Mouse (Mus musculus) midbrain, embryonic 16.5 days (tissue): Measurements from ENCODE around the gene Ptbp1. TPM values are rescaled to one million over a fixed set of nuclear protein-coding genes. Genes with fewer than 3 reads are reported as not detected.

Experiments used
- ATAC-seq: fragments of 200-750 bp; cut with Nextera tagmentation; 2 replicates; pipeline ENCODE4 v1.8.0; 2017; ENCODE audit warnings: moderate TSS enrichment
- H3K27ac ChIP-seq: fragments of 300-500 bp; sonication (generic); 2 replicates; pipeline ENCODE4 v1.5.1; 2014; ENCODE audit warnings: mild to moderate bottlenecking, low read length, mixed read lengths
- H3K27me3 ChIP-seq: fragments of 300-500 bp; sonication (generic); 2 replicates; pipeline ENCODE4 v1.6.1; 2014; ENCODE audit warnings: low read depth, low read length, mixed read lengths; ENCODE audit not compliant: control insufficient read depth, insufficient read depth
- H3K36me3 ChIP-seq: fragments of 300-500 bp; sonication (generic); 2 replicates; pipeline ENCODE4 v1.6.1; 2014; ENCODE audit warnings: mild to moderate bottlenecking, low read length, moderate library complexity, mixed read lengths; ENCODE audit not compliant: control insufficient read depth, insufficient read depth
- H3K4me1 ChIP-seq: fragments of 300-500 bp; sonication (generic); 2 replicates; pipeline ENCODE4 v1.6.1; 2014; ENCODE audit warnings: mild to moderate bottlenecking, low read length, mixed read lengths; ENCODE audit not compliant: control insufficient read depth, insufficient read depth
- H3K4me2 ChIP-seq: fragments of 300-500 bp; sonication (generic); 2 replicates; pipeline ENCODE4 v1.6.1; 2014; ENCODE audit warnings: mild to moderate bottlenecking, low read length, mixed read lengths
- H3K4me3 ChIP-seq: fragments of 300-500 bp; sonication (generic); 2 replicates; pipeline ENCODE4 v1.5.1; 2014; ENCODE audit warnings: low read depth, mild to moderate bottlenecking, low read length, moderate library complexity, mixed read lengths
- H3K9ac ChIP-seq: fragments of 300-500 bp; sonication (generic); 2 replicates; pipeline ENCODE4 v1.6.1; 2014; ENCODE audit warnings: low read depth, low read length, mixed read lengths
- H3K9me3 ChIP-seq: fragments of 300-500 bp; sonication (generic); replicated peaks from 2 replicates; pipeline ENCODE4 v1.6.1; 2014; ENCODE audit warnings: mild to moderate bottlenecking, low read length, mixed read lengths; ENCODE audit not compliant: control insufficient read depth, poor library complexity, severe bottlenecking
- WGBS: fragments of 180-500 bp; shearing (Covaris S2); extraction: QIAGEN DNeasy Blood & Tissue Kit; methylation state at CpG from one replicate; pipeline ENCODE4 v1.1.7; 2014; 5-methylcytosine and 5-hydroxymethylcytosine counted together
- polyA plus RNA-seq: library from polyadenylated mRNA; unstranded; fragments of >200 nt; fragmentation: Nextera tagmentation; extraction: Ambion mirVana; gene quantifications from 2 replicates; pipeline ENCODE4 v1.2.1, GENCODE M21; 2015

The Ptbp1 gene
- polyA plus RNA-seq, 1 experiment from 2014 or later = 58.8 TPM

DNA sequence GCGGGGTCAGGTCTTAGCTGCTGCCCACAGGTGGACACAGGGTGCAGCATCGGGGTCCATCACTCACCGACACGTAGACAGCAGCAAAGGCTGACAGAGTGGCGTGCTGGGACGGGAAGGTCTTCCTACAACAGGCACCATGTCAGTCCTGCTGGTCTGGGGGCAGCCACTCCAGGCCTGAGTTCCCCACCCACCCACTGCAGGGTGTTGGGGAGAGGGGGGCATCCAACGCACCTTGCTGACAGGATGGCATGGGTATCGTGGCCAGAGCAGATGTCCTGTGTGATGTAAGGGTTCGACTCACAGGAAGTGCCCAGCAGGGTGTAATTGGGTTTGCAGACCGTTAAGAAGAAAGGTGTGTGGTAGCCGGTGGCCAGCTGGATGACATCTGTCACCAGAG lies 12.4 kb downstream of the Ptbp1 start:
- Histone ChIP-seq H3K9ac (no peak overlapping the region), H3K4me1 (peaks cover 17% of the 10 kb centered on the region), H3K4me3 (no peak overlapping the region), H3K4me2 (no peak overlapping the region), H3K27me3 (no peaks in the 10 kb centered on the region), H3K9me3 (no peaks in the 10 kb centered on the region), H3K36me3 (peaks cover 41% of the 10 kb centered on the region), H3K27ac (no peak overlapping the region)
- 82% methylated on average over 11 of the region's 11 CpGs for WGBS
- ATAC-seq = no peak

DNA sequence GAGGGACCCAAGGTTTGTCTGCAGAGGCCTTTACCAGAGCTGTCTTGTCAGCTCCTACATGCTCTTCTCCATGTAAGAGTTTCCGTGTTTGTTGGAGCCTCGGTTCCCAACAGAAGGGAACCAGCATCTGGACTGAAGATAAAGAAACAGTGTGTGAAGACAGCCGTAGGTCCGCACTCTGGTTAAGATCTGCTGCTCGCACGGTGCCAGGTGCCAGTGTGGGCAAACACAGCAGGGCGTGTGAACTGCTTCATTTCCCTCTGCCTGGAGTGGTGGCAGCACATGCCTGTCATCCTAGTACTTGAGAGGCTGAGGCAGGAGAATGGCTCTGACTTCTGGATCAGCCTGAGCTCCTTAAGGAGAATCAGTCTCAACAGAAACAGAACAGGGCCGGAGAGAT lies 17.6 kb downstream of the Ptbp1 start:
- H3K4me2 ChIP-seq = peak overlapping the region; percentile 97
- H3K27me3 ChIP-seq = no peaks in the 10 kb centered on the region
- peaks cover 39% of the 10 kb centered on the region for H3K4me1 ChIP-seq
- no peak for ATAC-seq
- H3K9ac ChIP-seq = no peak overlapping the region
- no peak overlapping the region for H3K27ac ChIP-seq
- no peaks in the 10 kb centered on the region for H3K9me3 ChIP-seq
- peaks cover 12% of the 10 kb centered on the region; the same call in 1 of the 2 replicates for H3K36me3 ChIP-seq
- WGBS = 92% methylated on average over 8 of the region's 8 CpGs
- H3K4me3 ChIP-seq = peak overlapping the region; percentile 50

DNA sequence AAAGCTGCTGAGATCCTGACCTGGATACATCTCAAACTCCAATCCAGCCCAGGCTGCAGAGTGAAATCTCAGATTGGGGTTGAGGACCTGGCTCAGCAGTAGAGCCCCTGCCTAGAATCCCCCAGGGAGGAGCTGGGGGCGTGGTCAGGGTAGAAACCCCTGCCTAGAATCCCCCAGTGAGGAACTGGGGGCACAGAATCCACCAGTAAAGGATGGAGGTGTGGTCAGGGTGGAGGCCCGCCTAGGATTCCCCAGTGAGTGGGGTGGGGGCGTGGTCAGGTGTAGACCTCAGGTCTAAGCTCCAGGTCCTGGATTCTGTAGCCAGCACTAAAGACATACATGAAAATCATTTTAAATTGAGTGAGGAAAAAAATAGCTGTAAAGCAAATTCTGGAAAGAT lies 18.6 kb downstream of the Ptbp1 start:
- peaks cover 36% of the 10 kb centered on the region for H3K4me1 ChIP-seq
- H3K27ac ChIP-seq = peak overlapping the region; percentile 90

DNA sequence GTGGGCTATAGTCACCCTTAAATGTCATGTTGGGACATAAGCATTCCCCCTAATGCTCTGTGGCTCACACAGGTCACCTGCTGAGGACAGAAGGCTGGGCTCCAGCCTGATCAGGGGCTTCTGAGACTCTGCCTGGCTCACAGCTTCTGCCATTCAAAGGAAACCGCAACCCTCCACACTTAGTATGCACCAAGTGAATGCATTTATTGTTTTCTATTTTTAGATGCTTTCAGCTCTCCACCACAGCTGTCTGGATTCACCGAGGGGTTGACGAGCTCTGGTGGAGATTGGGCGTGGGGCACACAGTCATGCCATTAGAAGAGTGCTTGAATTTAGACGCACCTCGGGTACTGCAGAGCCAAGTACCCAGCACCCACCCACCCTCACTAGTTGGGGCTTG lies 19.1 kb downstream of the Ptbp1 start:
- 3% methylated on average over 6 of the region's 6 CpGs for WGBS

More for the DNA sequence above, 18.6 kb downstream of the Ptbp1 start:
- 34% methylated on average over 3 of the region's 3 CpGs for WGBS
- peaks cover 6% of the 10 kb centered on the region; the same call in 1 of the 2 replicates for H3K36me3 ChIP-seq
- peak overlapping the region; percentile 50 for H3K4me3 ChIP-seq
- H3K27me3 ChIP-seq = no peaks in the 10 kb centered on the region
- H3K4me2 ChIP-seq = peak overlapping the region; percentile 97
- ATAC-seq = no peak
- H3K9ac ChIP-seq = peak overlapping the region; percentile 75
- no peaks in the 10 kb centered on the region for H3K9me3 ChIP-seq

DNA sequence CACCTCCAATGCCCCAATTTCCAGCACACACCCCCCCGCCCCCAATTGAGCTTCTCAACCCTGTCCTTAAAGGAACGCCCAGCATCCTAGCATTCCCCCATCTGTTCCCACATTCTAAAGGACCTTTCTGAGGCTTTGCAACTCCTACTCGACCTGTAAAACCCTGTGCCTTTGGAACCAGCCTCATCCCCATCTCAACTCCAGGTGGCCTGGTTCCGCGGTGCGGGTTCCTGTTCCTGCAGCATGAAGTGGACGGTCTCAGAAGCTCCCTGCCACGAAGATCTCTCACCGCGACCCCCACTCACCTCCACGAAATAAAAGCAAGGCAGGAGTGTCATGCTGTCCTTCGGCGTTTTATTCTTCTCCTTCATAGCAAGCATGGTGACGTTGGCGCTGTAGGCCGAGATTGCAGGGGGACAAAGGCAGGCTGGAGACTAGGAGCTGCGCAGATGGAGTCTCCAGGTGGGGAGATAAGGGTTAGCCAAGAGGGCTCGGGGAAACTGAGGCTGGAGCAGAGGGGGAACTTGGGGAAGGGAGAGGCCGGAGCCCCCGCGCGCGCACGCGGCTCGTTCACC lies 19.6 kb downstream of the Ptbp1 start:
- peak; percentile 53 for ATAC-seq
- H3K4me1 ChIP-seq = peaks cover 36% of the 10 kb centered on the region
- peak overlapping the region; percentile 75 for H3K9ac ChIP-seq
- no peaks in the 10 kb centered on the region for H3K27me3 ChIP-seq
- H3K4me3 ChIP-seq = peak overlapping the region; percentile 50
- peak overlapping the region; percentile 90 for H3K27ac ChIP-seq
- peaks cover 6% of the 10 kb centered on the region; the same call in 1 of the 2 replicates for H3K36me3 ChIP-seq
- no peaks in the 10 kb centered on the region for H3K9me3 ChIP-seq
- H3K4me2 ChIP-seq = peak overlapping the region; percentile 97
- 0% methylated on average over 20 of the region's 26 CpGs for WGBS

More for the DNA sequence above, 19.1 kb downstream of the Ptbp1 start:
- Histone ChIP-seq H3K27ac (peak overlapping the region; percentile 90), H3K9me3 (no peaks in the 10 kb centered on the region), H3K9ac (peak overlapping the region; percentile 75), H3K4me3 (peak overlapping the region; percentile 50), H3K4me2 (peak overlapping the region; percentile 97), H3K36me3 (peaks cover 6% of the 10 kb centered on the region; the same call in 1 of the 2 replicates), H3K4me1 (peaks cover 36% of the 10 kb centered on the region), H3K27me3 (no peaks in the 10 kb centered on the region)
- peak; percentile 8; the same call in 1 of the 2 replicates for ATAC-seq

DNA sequence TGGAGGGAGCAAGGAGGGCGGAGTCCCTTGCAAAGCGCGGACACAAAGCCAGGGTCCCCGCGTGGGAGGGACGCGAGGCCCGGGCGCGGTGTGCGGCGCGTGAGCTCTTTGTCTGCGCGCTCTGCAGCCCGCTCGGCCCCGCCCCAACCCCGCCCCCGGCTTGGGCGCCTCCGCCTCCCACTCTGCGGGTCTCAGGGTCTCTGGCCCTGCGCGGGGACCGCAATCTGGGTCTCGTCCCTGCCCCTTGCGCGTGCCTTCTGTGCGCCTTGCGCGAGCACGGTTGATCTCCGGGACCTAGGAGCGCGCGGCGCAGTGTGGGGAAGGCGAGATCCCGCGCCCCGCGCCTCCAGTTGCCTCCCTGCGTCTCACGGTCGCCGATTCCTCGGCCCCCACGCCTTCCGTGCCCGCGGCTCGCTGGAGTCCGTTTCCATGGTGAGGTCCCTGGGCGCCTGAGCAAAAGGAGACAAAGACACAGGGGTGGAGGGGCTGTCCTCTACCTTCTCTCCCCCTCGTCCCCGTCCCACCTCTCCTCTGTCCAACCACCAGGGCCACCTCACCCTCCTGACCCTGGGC lies 20.1 kb downstream of the Ptbp1 start, which contains the start of the genes Prtn3 and Plppr3:
Gene Prtn3 (plus strand): TSS at position 187 of the 573 bp plus-strand sequence.
Gene Plppr3 (minus strand): TSS at position 345 of the 573 bp plus-strand sequence.
- Histone ChIP-seq H3K9ac (peak within 1 kb of the TSS; percentile 75), H3K4me1 (peaks cover 30% of the 10 kb centered on the region), H3K27me3 (no peaks in the 10 kb centered on the region), H3K36me3 (peaks cover 6% of the 10 kb centered on the region; the same call in 1 of the 2 replicates), H3K4me3 (peak within 1 kb of the TSS; percentile 50), H3K4me2 (peak within 1 kb of the TSS; percentile 97), H3K9me3 (no peaks in the 10 kb centered on the region), H3K27ac (peak within 1 kb of the TSS; percentile 90)
- WGBS = under 1% methylated on average over 45 of the region's 57 CpGs
- ATAC-seq = peak; percentile 93

DNA sequence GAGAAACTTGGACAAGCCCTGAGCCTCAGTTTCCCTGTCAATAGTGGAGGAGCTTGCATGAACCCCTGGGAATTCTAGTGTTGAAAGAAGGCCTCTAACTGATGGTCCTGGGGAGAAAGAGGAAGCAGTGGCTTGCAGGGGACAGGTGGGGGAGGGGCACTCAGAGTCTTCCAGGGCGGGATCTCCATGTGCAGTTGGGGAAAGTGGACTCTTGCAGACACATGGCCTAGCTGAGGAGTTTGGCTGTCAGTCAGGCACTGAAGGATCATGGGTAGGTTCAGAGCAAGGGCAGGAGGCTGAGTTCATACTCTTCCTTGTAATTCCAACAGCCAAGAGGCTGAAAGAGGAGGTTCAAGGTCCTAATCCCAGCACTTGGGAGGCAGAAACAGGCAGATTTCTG lies 22.9 kb downstream of the Ptbp1 start:
- Histone ChIP-seq H3K36me3 (no peaks in the 10 kb centered on the region), H3K4me1 (peaks cover 17% of the 10 kb centered on the region), H3K27me3 (peaks cover 2% of the 10 kb centered on the region; the same call in 1 of the 2 replicates), H3K9me3 (no peaks in the 10 kb centered on the region), H3K27ac (no peak overlapping the region), H3K9ac (no peak overlapping the region), H3K4me2 (no peak overlapping the region), H3K4me3 (no peak overlapping the region)
- no peak for ATAC-seq
- 60% methylated on average over 1 of the region's 1 CpGs for WGBS

DNA sequence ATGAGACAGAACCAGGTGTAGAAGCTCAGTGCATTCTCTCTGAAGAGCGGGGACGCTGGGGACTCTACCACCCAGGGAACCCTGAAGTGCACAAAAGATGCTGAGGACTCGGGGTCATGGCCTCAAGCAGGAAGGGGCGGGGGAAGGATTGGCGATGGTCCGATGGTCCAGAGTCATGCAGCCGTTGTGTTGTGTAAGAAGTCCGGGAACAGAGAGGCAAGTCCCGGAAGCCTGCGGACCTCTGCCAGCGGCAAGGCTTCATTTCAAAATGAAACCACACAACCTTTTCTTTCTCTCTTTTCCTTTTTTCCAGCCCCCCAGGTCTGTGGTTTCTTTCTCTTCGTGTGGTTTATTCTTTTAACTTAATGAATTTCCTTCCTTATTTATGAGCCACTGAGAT lies 23.5 kb downstream of the Ptbp1 start:
- no peak for ATAC-seq

DNA sequence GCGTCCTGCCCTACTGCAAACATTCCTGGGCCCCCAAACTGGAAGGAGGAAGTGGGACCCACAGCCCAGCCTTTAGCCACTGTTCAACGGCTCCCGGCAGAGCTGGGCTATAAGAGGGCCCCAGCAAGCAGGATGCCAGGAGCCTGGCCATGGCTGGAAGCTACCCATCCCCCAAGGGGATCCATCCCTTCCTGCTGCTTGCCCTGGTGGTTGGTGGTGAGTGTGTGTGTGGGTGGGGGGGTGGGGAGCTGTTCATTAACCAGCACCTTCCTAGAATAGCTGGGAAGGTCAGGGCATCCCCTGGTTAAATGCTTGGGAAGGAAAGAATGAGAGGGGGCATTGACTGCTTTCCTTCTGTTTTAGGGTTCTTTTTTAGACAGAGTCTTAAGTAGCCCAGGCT lies 25.3 kb downstream of the Ptbp1 start:
- Histone ChIP-seq H3K27ac (no peak overlapping the region), H3K4me1 (peaks cover 11% of the 10 kb centered on the region), H3K9ac (no peak overlapping the region), H3K4me3 (no peak overlapping the region), H3K4me2 (no peak overlapping the region), H3K27me3 (peaks cover 6% of the 10 kb centered on the region; the same call in 1 of the 2 replicates), H3K9me3 (no peaks in the 10 kb centered on the region), H3K36me3 (no peaks in the 10 kb centered on the region)
- WGBS = 39% methylated on average over 3 of the region's 3 CpGs
- no peak for ATAC-seq

More for the DNA sequence above, 23.5 kb downstream of the Ptbp1 start:
- no peak overlapping the region for H3K4me2 ChIP-seq
- no peak overlapping the region for H3K27ac ChIP-seq
- H3K4me1 ChIP-seq = peaks cover 11% of the 10 kb centered on the region
- no peak overlapping the region for H3K9ac ChIP-seq
- WGBS = 37% methylated on average over 12 of the region's 12 CpGs
- no peak overlapping the region for H3K4me3 ChIP-seq
- H3K36me3 ChIP-seq = no peaks in the 10 kb centered on the region
- peaks cover 2% of the 10 kb centered on the region; the same call in 1 of the 2 replicates for H3K27me3 ChIP-seq
- no peaks in the 10 kb centered on the region for H3K9me3 ChIP-seq
